Mouse (Mus musculus) kidney, adult 9 months (tissue): ENCODE measurements around the gene Flywch2.
A peak's percentile ranks its signal among the peaks of the same experiment; 100 is the strongest.

Experiments used
- DNase-seq: peaks from one replicate; pipeline ENCODE4 v3.0.0; 2022

Gene Flywch2

DNA sequence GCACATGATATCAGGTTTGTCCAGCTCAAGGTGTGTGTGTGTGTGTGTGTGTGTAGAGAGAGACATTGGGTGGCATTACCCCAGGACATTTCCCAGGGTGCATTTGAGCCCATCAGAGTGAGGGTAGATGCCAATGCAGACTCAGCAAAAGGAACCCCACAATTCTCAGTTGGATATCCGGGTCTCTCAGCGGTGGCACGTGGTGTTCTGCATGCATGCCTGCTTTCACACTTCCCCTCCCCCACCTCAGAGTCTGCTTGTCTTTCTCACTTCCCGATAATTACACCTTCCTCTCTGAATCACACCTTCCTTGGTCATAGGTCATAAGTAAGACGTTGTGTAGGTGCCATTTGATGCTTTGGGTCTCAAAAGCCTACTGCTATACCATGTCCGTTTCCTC lies 37.9 kb downstream of the Flywch2 start:
- DNase-seq = no peak

DNA sequence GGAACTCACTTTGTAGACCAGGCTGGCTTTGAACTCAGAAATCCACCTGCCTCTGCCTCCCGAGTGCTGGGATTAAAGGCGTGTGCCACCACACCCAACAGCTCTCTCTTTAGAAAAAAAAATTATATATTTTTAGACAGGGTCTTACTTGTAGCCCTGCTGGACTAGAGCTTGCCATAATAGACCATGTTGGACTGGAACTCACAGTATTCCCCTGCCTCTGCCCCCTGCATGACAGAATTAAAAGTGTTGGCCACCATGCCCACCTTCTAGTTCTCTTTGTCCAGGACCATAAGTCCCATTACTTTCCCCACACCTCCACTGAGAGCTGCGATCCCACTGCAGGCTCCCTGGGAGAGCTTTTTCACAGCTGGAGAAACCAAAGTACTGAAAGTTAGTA lies 38.4 kb downstream of the Flywch2 start:
- no peak for DNase-seq

DNA sequence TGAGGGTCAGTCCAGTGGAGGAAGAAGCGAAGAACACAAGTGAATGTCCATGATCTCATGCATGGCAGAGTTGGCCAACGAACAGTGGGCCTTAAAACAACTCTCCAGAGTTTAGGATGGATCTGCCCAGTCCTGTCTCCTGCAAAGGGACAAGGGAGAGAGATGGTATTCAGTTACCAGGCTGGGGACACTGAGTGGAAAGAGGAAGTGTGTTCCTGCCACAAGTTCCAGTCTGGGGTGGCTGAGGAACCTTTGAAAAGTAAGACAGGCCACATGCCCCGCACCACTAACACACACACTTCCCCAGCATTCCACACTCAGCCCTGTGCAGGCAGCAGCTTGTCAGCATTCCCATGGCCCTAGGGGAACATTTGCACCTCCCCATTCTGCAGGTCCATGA lies 39.1 kb downstream of the Flywch2 start:
- no peak for DNase-seq

- no peak for DNase-seq
These were observed 39.6 kb downstream of the Flywch2 start for GRCm38 (mm10) chr17:23746311-23746710.

DNA sequence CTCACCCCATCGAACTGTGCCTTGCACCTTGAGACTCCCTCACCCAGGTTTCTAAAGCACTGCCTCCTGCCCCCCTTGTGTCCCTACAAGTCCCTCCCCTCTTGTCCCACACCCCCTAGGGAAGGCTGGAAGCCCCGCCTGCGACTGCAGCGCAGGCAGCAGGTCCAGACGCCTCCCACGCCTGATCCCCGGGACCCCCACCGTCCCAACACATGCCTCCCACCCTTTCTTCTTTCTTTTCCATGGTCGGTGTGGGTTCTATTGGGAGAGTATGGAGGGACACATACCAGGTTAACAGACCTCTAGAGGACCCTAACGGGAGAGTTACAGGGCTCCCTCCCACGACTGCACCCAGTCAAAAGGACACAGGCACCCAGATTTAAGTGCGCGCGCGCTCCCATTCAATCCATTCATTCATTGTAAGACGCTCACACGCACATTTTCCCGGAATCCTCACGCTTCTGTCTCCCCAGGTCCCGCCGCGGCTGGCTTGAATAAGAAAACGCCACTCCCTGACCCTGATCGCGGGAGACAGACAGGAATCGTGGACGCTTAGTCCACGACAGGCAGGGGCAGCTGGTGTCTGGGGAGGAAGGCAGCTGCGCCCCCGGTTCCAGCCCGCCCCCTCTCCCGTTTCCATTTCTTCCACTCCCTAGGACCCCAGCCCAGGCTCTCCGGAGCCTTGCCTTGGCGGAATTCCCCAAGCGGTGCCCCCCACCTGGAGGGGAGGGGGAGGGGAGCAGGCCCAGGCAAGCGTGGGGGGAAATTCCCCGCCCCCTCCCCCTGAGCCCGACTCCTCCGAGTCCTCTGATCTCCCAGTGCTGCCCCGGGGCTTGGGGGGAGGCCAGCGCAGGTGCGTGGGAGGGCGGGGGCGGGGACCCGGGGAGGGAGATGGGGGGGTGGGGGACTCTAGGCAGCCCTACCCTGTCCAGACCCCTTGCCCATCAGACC lies 40.3 kb downstream of the Flywch2 start, which contains the start of gene Kremen2:
Kremen2 (minus strand) TSS at position 533 of the 951 bp plus-strand sequence.
- DNase-seq = no peak

DNA sequence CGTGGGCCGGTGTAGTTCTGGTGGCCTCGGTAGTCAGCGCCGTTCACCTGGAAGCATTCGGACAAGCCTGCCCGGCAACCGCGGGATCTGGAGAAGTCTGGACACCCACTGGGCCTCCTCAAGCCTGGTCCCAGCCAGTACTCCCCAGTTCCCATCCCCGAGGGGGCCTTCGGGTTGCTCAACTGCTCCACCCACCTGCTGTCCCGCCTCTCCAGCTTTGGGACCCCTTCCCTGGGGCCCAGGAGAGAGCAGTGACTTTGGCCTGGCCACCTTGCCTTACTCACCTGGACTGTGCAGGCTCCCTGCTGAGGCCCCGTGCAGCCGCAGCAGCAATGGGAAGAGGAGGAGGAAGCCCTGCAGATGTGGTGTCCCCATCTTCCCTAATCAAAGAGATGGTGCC lies 41.2 kb downstream of the Flywch2 start:
- no peak for DNase-seq

DNA sequence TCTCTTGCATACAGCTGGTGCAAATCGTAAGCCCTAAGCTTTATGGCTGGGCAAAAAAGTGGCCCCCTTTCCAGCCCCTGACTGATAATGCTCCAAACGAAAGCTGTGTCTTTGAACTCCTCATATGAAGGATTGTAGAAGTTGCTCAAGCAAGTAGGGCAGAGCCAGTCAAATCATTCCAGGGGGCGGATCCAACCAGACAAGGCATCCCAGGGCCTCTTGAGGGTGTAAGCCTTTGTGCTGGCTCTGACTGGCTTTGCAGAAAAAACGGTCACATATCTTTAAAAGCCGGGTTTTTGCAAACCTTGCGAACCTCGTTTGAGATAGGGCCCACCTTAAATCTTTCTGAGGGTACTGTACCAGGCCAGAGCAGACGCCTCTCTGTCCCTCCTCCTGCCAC lies 41.8 kb downstream of the Flywch2 start:
- DNase-seq = no peak

- no peak for DNase-seq
These were observed 42.9 kb downstream of the Flywch2 start for GRCm38 (mm10) chr17:23742941-23743340.

GRCm38 (mm10) chr17:23742210-23742793 lies 43.6 kb downstream of the Flywch2 start:
- DNase-seq = no peak

GRCm38 (mm10) chr17:23741359-23742209 lies 44.3 kb downstream of the Flywch2 start:
- no peak for DNase-seq

DNA sequence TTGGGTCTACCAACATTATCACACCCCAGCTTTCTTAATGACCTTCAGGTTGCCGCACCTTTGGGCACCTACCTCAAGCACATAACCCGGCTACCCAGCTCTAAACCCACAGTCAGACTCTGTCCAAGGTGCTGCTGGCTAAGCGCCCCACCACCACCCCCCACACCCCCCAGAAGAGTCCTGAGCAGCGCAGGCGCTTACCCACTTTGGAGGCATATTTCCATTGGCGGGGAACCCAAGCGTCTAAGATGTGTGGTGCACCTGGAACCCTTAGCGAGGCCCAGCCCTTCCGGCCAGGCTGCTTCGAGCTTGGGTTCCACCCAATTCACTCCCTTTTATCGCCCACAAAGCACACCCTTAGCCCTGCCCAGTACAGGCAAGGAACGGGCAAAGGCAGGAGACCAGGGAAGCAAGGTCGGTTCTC lies 45.3 kb downstream of the Flywch2 start, which contains the start of gene Paqr4:
Paqr4 (minus strand) TSS at position 270 of the 424 bp plus-strand sequence.
- no peak for DNase-seq

DNA sequence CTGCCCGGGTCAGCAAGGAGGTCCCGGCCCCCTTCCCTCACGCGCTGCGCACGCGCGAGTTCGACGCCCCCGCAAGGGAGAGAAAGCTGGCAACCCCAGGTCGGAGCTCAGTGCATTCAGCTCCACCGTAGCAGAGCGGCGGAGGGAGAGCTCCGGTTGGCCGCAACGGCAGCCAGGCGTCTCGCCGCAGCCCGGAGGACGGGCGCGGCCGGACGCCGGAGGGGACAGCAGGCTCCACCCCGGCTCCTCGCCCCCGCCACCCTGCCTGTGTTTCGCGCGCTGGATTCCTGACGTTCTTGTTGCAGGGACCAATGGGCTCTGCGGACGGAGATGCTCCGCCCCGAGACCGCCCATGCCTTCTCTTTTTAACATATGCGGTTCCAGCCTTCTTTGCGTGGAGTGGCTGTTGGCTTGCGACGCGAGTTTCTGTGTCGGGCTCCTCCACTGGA lies 45.7 kb downstream of the Flywch2 start:
- peak; percentile 86 for DNase-seq

GRCm38 (mm10) chr17:23739202-23740135 lies 46.4 kb downstream of the Flywch2 start:
- DNase-seq = peak; percentile 25

GRCm38 (mm10) chr17:23738836-23739201 lies 47.1 kb downstream of the Flywch2 start:
- no peak for DNase-seq

DNA sequence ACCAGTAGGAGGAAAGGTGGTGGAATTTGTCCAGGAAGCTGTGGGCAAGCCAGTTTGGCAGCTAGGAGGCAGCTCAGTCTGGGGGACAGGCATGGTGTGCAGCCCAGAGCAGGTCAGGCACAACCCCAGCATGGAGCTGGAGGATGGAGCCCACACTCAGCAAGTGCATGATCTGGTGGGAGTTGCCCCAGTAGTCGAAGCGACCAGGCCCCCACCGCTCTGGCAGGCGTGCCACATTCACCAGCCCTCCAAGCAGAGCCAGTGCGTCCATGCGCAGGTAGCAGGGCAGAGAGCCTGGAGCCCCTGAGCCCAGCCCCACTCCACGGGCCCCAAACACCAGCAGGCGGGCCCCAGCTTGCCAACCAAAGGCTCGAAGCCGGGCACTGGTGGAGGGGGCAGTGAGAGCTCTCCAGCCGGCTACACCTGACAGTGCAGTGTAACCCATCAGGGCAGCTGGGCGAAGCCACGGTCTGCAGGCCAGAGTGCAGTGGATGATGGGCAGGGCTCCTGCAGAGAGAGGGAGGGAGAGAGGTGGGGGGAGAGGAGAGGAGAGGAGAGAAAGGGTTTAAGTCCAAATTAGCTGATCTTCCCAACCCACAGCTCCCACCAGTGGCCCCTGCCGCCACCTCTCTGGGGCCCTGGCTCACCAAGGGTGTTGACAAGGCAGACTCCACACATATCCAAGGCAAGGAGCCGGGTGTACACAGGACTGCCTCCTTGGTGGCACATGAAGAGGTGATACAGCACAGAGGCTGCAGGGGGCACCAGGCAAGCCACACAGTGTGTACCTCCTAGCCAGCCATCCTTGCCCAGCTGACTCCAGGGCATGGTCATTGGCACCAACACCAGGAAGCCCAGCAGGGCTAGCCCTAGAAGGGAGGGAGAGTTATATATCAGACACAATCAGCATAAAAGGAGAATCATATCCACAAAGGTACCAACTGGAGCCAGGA lies 48.1 kb downstream of the Flywch2 start:
- no peak for DNase-seq

DNA sequence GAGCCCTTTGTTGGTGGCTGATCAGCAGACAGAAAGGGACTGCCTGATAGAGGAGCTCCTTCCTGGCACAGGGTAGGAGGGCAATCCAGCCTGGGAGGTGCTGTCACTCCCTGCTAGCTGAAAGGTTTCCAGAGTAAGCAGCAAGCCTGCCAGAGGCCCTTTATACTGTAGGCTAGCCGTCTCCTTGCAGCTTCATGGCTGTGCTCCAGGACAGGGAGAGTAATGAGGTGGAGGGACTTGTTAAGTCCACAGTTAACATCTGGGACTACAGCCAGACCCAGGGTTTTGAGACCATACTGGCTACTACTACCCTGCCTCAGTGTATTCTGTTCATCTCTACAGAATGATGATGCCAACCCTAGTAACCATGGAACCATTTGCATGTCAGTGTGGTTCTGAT lies 51.5 kb downstream of the Flywch2 start:
- no peak for DNase-seq

DNA sequence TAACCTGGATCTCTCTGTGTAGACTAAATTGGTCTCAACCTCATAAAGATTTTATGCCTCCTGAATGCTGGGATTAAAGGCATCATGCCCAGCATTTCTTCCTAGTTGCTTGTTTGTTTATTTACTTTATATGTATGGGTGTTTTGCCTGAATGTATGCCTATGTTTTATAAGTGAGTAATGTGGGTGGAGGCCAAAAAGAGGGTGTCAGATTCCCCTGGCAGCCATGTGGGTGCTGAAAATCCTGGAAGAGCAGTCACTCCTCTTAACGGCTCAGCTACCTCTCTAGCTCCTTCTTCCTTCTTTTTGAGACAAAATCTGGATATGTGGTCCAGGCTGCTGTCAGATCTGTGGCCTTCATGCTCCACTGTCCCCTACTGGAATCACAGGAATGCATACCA lies 55.4 kb downstream of the Flywch2 start:
- DNase-seq = no peak
